Mouse (Mus musculus): ENCODE measurements around the gene Gm14525. TPM values are rescaled to one million over a fixed set of nuclear protein-coding genes. Genes with fewer than 3 reads are reported as not detected.
"Not testable (repeated sequence)": the region's sequence is repeated elsewhere in the genome, so short reads cannot be mapped to it uniquely, and the experiment has no call there.

Gm14525 gene
- total RNA-seq (2014; fragmentation: Nextera tagmentation): not detected in 2 replicates
- total RNA-seq (2017): not detected in 2 replicates

DNA sequence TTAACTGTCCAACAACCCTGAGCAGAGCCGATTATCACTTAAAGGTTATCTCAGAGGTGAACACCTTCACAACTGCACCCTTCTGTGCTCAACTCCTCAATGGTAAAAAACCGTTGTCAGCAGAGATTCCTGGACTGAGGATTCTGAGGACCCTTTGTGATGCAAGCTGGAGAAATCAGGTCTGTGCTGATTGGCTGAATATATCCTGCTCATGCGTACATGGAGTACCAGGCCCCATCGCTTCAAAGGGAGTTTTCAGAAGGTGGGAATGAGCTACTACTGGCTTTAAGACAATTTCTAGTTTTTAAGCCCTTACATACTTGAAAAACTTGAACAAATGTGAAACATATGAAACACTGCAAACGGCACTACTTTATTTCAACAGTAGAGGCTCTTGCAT lies at the start of gene Gm14525:
Gene Gm14525 (minus strand): TSS at position 101 of the 400 bp plus-strand sequence.
- ATAC-seq (replicated peaks; ENCODE audit: poor library complexity, severe bottlenecking): not testable (repeated sequence)

Other genes with a start within 250 kb of the Gm14525 start
- gene Slx, start 157.1 kb downstream of the Gm14525 start, total RNA-seq (2014; fragmentation: Nextera tagmentation): not detected in 2 replicates
- gene Slx, start 157.1 kb downstream of the Gm14525 start, total RNA-seq (2017): not detected in 2 replicates
- not detected in 2 replicates for gene Gm6121, start 233.1 kb upstream of the Gm14525 start, total RNA-seq (2014; fragmentation: Nextera tagmentation)
- not detected in 2 replicates for gene Gm6121, start 233.1 kb upstream of the Gm14525 start, total RNA-seq (2017)